Mouse (Mus musculus): Measurements from ENCODE around the gene Slc1a3.

The Slc1a3 gene

GRCm38 (mm10) chr15:8710146-8711006 is at the start of gene Slc1a3:
Gene Slc1a3, minus strand, starts transcription at chr15:8710764.
- peak in 1 of 2 experiments; percentile 2 for DNase-seq

DNA sequence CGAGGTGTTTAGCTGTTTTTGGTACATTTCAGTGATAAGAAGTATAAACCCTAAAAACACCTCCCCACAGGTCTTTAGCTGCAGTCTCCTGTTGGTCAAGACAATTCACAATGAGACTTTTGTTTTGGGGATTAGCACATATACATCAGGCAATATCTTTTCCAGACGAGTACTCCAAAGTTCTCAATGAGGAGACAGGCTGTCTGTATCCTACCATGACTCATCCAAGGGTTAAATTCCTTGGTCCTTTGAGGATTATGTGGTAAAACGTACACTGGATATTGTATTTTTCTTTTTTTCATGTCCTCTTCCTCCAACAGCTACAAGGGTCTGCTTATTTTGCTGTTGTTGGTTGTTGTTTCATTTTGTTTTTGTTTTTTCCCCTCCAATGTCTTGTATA is 48.5 kb upstream of the Slc1a3 start:
- DNase-seq: no peak

DNA sequence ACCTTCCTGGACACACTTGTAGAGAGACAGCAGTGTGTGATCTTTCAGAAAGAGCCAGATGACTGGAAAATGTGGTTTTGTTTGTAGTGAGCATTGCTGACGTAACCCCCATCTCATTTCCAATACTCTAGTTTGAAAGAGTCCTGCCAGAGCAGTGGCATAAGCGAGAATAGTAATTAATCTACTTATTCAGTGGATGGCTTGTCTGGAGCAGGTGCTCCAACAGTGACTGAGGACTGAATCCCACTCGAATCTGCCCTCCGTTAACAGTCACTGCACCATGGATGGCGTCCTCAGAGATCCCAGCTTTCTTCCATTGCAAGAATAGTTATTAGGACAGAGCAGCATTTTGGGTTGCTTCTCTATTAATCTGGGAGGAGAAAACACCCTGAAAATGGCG is 45.9 kb upstream of the Slc1a3 start:
- DNase-seq: no peak

DNA sequence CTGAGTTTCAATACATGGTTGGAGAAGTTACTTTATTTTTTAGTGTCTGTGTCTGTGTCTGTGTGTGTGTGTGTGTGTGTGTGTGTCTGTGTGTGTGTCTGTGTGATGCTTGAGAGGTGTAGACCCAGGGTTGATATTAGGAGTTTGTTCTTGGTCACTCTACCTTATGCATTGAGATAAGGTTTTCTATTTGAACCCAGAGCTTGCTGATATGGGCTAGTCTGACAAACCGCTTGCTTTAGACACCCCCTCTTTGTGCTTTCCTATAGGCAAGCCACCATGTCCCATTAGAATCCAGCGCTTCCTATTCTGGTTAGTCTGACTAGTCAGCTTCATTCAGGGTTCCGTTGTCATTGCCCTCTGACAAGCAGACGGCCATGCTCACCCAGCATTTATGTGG is 39.2 kb upstream of the Slc1a3 start:
- no peak for DNase-seq

DNA sequence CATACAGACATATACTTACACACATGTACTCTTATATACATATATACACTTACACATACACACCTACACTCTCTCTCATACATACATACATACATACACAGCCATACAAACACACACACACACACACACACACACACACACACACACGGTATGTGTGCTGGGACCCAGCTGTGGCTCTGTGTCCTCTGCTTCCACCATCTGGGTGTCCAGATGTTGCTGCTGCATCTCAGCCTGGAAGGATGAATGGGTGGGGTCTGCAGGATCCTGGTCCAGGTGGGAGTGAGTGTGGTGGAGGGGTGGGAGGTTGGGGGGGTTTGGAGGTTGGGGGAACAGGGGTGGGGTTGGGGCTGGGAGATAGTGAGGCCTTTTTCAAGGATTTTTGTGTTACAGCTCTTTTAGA is 38.2 kb upstream of the Slc1a3 start:
- no peak for DNase-seq

DNA sequence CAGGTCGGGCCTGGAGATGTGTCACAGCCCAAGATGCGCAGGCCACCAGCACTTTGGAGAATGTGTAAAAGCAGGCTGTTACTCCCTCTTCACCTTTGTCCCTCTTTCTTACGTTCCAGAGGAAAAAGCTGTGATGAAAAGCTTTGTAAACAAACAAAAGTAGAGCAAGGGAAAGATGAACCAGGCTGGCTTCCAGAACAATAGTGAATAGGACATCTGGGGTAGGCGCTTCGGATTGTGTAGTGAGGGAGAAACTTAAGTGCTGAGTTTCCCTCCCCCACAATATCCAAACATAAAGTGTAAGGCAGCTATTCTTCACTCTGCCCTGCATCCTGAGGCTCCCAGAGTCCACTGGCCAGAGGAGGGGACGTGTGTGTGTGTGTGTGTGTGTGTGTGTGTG is 31.0 kb upstream of the Slc1a3 start:
- no peak for DNase-seq

DNA sequence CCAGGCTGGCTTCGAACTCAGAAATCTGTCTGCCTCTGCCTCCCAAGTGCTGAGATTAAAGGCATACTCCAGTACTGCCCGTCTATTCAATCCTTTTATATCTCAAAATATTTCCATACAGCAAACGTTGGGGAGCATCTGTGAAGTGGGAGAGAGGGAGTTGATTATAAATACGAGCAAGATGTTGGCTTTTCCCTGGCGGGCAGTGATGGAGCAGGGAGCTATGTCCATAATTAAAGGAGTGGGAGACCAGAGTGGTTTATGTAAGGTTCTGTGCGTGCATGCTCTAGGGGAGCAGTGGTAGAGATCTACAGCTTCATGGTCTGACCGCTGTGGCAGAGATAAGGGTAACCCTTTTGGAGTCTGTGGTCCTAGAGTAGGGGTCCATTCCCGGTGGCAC is 30.2 kb upstream of the Slc1a3 start:
- DNase-seq: no peak

DNA sequence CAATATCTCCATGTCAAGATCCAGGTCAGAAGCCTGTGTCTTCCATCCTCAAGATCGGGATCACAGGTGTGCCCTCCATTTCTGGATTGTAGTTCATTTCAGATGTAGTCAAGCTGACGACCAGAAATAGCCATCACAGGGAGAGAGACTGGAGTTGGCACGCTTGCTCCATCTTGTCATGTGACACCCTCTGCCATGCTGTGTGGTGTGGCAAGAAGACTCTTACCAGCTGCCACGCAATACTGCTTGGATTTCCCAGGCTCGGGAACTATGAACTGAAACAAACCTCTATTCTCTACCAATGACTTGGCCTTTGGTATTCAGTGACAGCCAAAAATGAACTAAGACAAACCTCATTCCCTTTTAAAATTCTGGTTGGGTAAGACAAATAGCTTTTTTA is 27.6 kb upstream of the Slc1a3 start:
- DNase-seq: no peak

DNA sequence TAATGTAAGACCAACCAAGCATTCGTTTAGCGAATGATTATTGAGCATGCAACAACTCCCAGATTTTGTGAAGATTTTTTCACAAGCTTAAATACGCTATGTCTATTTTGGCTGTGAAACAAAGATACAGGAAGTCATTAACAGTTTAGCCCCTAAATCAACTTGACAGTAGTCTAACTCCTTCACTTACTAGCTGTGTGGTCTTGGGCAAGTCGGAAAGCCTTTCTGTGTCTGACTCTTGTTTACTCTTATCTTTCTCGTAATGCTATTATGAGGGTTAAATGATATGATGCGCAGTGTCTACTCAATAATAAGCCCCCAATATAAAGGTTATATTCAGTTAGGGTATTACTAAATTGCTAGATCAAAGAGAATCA is 23.8 kb upstream of the Slc1a3 start:
- DNase-seq: no peak

GRCm38 (mm10) chr15:8733669-8734362 is 23.3 kb upstream of the Slc1a3 start:
- no peak for DNase-seq

DNA sequence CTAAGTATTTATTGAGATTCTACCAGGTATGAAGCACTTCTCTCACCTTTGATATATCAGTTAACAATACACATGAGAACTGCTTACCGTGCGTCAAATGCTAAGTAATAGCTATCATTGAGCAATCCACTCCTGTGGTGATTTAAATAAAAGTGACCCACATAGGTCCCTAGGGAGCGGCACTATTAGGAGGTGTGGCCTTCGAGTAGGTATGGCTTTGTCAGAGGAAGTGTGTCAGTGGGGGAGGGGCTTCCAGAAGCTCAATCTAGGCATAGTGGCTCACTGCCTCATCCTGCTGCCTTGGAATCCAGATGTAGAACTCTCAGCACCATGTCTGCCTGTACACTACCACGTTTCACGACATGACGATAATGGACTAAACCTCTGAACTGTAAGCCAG is 18.3 kb upstream of the Slc1a3 start:
- DNase-seq: no peak

DNA sequence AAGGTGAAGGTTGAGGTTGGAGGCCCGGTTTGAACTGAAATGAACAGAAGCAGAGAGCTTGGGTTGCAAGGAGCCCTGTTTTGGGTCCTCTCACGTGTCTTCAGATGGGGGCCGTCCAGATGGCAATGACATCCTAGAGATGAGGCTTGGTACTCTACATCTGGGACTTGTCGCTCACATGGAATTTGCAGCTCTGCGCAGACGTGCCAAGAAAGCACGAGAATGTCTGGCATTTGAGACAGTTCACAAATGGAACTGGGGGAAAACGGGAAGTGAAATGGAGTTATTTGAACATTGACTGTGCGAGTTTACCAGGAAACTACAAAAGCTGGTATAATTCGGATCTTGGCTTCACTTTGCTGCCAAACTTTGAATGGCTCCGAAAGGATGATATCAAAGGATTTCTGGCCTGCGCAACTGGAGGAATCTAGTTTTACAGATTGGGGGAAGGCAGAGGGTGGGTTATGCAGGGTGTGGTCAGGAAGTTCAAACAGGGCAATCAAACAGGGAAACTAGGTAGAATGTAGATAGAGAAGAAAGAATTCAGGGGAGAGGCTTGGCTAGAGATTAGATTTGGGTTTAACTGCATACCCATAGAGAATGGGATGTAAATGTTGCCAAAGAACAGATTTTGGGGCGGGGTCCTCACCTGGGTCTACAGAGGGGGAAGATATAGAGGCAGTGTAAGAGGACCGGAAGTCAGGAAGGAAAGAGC is 12.0 kb upstream of the Slc1a3 start:
- no peak for DNase-seq

DNA sequence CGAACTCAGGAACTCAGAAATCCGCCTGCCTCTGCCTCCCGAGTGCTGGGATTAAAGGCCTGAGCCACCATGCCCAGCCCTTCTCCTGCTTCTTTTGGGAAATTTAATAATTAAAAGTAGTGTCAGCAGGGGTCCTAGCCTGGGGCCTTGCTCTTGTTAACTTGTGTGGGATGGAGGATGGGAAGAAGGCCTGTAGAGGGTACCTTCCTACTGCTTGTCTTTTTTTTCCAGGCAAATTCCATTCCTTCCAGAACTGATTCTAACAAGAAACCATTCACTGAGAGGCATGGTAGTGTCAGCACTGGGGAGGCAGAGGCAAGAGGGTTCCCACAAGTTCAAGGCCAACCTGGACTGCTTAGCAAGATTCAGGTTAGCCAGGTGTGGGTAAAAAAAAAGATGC is 11.2 kb upstream of the Slc1a3 start:
- DNase-seq: no peak

- no peak for DNase-seq
These were observed 10.4 kb upstream of the Slc1a3 start for GRCm38 (mm10) chr15:8721005-8721404.

GRCm38 (mm10) chr15:8718496-8718895 is 7.9 kb upstream of the Slc1a3 start:
- no peak for DNase-seq

DNA sequence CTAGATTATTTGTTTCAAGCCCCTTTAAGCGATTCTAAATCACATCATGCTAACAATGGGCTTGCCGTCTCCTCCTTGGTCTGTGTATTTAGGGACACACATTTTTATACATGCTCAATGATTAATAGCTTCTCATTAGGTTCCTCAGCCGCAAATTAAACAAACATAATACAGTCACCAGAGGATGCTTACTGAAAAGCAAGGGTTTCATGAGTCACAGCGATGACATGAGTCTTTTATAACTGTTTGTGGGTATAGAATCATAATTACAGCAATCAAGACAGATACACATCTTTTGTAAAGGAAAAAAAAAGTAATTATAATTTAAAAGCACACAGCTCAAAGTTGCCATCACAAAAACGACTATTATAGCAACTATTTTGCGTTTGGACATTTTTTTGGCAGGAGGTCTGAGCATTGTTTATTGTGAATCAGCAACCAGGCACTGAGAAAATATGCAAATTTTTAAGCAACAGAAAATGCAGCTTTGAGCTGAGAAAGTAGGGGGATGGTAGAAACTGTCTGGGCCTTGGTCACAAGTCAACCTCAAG is 6.5 kb upstream of the Slc1a3 start:
- no peak for DNase-seq

DNA sequence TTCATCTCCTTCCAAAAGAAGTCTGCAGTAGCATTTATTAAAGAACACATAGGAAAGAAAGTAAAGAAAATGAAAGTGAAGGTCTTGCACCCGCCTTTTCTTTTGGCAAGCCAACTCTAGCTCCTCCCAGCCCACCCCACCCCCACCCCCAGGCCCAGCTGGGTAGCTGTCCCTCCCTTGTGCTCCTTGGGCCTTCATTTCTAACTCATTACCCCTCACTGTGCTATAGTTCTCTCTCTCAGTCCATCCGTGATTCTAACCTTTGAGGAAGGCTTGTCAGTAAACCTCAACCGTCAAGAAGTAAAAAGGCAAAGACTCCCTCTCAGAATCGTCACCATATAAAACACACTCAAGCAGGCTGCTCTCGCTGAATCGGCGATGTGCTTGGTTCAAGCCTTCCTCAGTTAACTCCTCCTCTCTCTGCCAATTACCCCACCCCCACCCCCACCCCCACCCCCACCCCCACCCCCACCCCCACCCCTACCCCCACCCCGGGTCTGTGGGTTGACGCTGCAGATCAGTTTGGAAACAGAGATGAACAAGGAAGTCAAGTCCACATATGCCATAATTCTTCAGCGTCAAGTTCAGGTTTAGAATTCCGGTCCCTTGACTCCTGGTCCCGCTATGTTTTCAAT is 5.9 kb upstream of the Slc1a3 start:
- no peak for DNase-seq

GRCm38 (mm10) chr15:8715666-8716065 is 5.1 kb upstream of the Slc1a3 start:
- DNase-seq: no peak

GRCm38 (mm10) chr15:8712433-8712984 is 1.9 kb upstream of the Slc1a3 start:
- DNase-seq: no peak

DNA sequence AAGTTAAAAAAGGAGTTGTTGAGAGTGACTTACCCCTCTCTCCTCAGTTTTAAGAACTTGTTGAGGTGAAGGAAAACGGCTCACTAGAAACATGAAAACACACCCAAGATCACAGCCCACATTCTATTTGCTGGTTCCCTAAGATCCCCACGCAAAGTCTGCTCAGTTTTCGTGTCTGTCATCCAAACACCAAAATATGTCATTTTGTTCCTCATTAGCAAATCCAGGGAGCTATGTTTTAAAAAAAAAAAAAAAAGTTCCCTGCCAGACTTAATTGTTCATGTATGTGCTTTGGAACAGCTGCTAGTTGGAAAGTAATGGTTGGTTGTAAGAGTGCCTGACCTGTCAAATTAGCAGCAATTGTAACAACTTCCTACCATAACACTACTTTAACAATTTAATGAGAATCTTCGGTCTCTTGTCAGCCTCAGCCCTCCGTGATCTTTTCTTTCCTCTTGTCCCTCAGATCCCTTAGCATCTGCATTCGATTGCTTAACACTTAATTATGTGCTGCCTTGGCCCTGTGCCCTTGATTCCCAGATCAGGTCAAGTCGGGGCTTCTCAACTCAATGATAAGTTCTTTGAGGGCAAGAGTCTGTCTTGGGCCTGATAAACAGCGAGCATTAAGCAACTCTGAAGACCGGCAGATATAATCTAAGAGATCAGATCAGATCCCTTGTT is 1.2 kb upstream of the Slc1a3 start:
- no peak for DNase-seq

DNA sequence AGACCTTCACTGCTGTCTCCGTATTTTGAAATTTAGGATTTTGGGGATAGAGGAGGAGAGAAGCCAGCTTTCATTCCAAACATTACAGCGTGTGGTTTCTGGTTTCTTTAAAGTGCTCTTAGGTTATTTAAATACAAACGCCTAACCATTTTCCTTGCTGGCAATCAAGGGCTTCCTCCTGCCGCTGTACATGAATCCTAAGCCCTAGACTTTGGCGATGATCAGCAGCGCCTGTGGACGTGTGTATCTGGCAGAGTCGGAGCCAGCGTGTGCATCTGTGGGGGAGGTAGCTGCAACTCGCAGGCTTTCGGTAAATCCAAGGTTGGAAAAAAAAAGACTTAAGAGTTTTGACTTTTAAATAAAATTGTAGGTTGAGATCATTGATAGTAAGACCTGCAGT is 986 bp downstream of the Slc1a3 start:
- no peak for DNase-seq

DNA sequence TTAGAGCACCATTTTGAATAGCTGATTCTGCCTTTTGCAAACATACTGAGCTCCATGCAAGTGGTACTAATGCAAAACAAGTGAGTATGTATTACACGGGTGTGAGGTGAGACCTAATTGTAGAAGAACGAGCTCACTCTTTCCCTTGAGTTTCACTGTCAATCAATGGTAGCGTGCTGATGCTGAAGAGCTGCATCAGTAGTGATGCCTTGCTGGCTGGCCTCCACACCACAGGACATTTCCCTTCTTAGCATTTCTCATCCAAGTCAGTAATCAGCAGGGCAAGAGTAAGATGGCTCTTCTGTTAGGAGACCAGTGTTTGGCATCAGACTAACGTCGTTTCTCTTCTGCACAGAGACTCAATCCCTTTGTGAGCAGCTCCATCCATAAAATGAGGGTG is 4.0 kb downstream of the Slc1a3 start:
- no peak for DNase-seq

Measured in B cell, adult 2 months (primary cell).